Mouse (Mus musculus) kidney, embryonic 16.5 days (tissue): ENCODE measurements around the gene Ccdc136. TPM values are rescaled to one million over a fixed set of nuclear protein-coding genes. Genes with fewer than 3 reads are reported as not detected.
"Not testable (repeated sequence)": the region's sequence is repeated elsewhere in the genome, so short reads cannot be mapped to it uniquely, and the experiment has no call there.

Source experiments
- ATAC-seq: fragments of 200-750 bp; cut with Nextera tagmentation; 2 replicates; pipeline ENCODE4 v1.8.0; 2017; ENCODE audit warnings: moderate TSS enrichment; ENCODE audit not compliant: low FRiP score, low TSS enrichment
- H3K27ac ChIP-seq: fragments of 300-500 bp; sonication (generic); 2 replicates; pipeline ENCODE4 v1.5.1; 2014; ENCODE audit warnings: low read length
- H3K27me3 ChIP-seq: fragments of 300-500 bp; sonication (generic); 2 replicates; pipeline ENCODE4 v1.6.1; 2014; ENCODE audit warnings: low read length, control low read depth, mixed read lengths; ENCODE audit not compliant: insufficient read depth
- H3K36me3 ChIP-seq: fragments of 300-500 bp; sonication (generic); 2 replicates; pipeline ENCODE4 v1.6.1; 2014; ENCODE audit warnings: low read length, control low read depth, mixed read lengths; ENCODE audit not compliant: insufficient read depth
- H3K4me1 ChIP-seq: fragments of 300-500 bp; sonication (generic); 2 replicates; pipeline ENCODE4 v1.6.1; 2014; ENCODE audit warnings: low read length, control low read depth, mixed read lengths; ENCODE audit not compliant: insufficient read depth
- H3K4me2 ChIP-seq: fragments of 300-500 bp; sonication (generic); replicated peaks from 2 replicates; pipeline ENCODE4 v1.6.1; 2014; ENCODE audit warnings: low read depth, low read length
- H3K4me3 ChIP-seq: fragments of 300-500 bp; sonication (generic); 2 replicates; pipeline ENCODE4 v1.5.1; 2014; ENCODE audit warnings: mild to moderate bottlenecking, low read length
- H3K9ac ChIP-seq: fragments of 300-500 bp; sonication (generic); replicated peaks from 2 replicates; pipeline ENCODE4 v1.6.1; 2014; ENCODE audit warnings: low read length
- H3K9me3 ChIP-seq: fragments of 300-500 bp; sonication (generic); 2 replicates; pipeline ENCODE4 v1.6.1; 2016; ENCODE audit warnings: low read length, control low read depth
- whole genome bisulfite sequencing: fragments of 180-500 bp; shearing (Covaris S2); extraction: QIAGEN DNeasy Blood & Tissue Kit; methylation state at CpG from one replicate; pipeline ENCODE4 v1.1.7; 2014; 5-methylcytosine and 5-hydroxymethylcytosine counted together
- polyA plus RNA-seq: library from polyadenylated mRNA; unstranded; fragments of >200 nt; fragmentation: Nextera tagmentation; extraction: Ambion mirVana; gene quantifications from 2 replicates; pipeline ENCODE4 v1.2.1, GENCODE M21; 2015

The Ccdc136 gene
- polyA plus RNA-seq = 20.2 and 23.3 TPM in 2 replicates

DNA sequence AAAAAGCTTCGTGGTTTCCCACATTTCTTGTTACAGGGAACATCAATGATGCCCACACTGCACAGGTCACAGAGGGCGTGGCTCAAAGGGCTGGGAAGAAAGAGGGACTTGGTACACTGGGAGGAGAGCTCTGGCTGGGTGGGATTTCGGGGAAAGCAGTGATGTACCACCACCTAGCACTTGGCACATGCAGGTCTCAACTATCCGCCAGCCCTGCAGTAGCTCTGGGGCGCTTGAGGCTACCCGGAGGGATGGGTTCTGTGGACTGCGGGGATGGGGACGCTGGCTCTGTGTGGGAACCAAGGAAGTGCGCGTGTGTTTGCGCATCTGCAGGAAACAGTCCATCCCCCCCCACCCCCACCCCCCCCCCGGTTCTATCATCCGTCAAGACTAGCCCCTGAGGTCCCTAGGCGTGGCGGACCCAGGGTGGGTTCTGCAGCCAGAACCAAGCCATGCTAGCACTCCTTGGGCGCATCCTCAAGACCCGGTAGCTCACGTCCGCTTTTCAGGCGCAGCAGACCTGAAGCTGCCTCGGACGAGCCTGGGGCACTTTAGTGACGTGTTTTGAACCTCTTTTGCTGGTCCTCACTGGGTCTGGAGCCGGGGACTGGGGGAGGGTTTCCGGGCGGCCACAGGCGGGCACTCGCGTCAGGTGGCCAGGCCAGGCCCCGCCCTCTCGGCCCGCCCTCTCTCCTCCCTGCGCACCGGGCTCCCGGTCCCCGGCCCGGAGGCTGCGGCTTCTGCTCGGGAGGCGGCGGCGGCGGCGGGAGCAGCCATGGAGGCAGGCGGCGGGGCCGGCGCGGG, at the start of gene Ccdc136:
Ccdc136 (plus strand) TSS at position 400 of the 804 bp plus-strand sequence.
- WGBS = under 1% methylated on average over 47 of the region's 49 CpGs
- H3K4me2 ChIP-seq = peak within 1 kb of the TSS; percentile 83
- peak within 1 kb of the TSS; percentile 68 for H3K4me3 ChIP-seq
- no peaks in the 10 kb centered on the region for H3K36me3 ChIP-seq
- peak within 1 kb of the TSS; percentile 75 for H3K9ac ChIP-seq
- ATAC-seq = peak; percentile 93
- peak within 1 kb of the TSS; percentile 58 for H3K27ac ChIP-seq
- peaks cover 13% of the 10 kb centered on the region for H3K4me1 ChIP-seq
- peaks cover 8% of the 10 kb centered on the region; the same call in 1 of the 2 replicates for H3K27me3 ChIP-seq
- no peaks in the 10 kb centered on the region for H3K9me3 ChIP-seq

DNA sequence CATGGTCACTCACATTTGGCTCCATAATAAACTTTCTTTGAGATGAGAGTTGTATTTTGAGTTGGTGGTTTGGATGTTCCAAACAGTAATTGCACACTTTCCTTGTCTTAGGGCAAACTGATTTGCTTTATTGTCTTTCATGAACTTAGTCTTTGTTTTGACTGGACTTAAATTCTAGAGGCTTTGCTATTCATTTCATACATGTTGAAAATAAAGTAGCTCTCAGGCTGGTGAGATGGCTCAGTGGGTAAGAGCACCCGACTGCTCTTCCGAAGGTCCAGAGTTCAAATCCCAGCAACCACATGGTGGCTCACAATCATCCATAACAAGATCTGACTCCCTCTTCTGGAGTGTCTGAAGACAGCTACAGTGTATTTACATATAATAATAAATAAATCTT, 49.6 kb upstream of the Ccdc136 start:
- H3K9me3 ChIP-seq, ATAC-seq, H3K27ac ChIP-seq, H3K9ac ChIP-seq, H3K27me3 ChIP-seq, H3K36me3 ChIP-seq, H3K4me2 ChIP-seq, H3K4me3 ChIP-seq: not testable (repeated sequence)
- WGBS = 94% methylated on average over 2 of the region's 2 CpGs
- peaks cover 17% of the 10 kb centered on the region for H3K4me1 ChIP-seq

DNA sequence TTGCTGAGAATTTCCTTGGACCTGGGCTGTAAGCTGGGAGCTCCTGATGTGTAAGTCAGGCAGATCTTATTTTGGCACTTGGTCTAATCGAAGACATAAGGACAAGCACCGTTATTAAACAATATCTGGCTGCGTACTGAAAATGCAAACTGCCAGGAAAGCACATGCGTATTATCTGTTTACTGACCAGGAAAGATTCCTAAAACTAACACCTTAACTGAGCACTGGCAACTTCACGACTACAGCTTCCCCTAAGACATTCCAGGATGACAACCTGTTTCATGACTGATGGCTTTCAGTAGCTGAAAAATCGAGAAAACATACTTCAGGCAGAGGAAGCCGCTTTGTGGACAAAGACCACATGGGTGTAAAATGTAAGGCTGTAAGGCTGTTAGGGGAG, 48.9 kb upstream of the Ccdc136 start:
- ATAC-seq = no peak

DNA sequence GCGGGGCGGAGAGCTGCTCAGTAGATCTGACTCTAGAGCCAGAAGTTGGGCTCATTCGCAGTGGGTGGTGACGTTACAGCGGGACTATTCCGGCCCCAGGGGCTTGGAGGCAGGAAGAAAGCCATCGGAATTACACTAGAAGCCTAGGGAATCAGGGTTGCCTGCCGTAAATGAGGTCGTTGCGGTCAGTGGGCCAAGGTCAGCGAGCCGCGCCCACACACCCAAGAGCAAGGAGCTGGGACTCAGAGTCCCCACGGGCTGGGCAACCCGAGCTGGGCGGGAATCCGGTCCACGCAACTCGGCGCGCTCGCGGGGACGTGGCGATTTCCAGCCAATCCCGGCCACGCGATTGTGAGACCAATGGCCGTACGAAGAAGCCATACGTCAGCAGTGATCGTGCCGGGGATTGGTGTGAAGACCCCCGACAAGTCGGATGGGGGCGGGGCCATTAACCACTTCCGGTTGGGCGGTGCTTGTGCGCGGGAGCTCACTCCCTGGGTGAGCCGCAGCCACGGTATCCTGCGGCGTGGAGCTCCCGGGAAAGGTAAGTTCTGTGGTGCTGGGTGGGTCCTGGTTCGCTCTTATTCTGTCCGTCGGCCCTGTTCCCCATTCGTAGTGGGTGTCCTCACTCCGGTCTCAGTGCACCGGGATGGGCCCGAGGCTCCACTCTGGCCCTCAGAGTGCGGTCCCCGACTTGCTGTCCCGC, 48.3 kb upstream of the Ccdc136 start, which contains the start of gene Calu:
Calu (plus strand) TSS at position 405 of the 706 bp plus-strand sequence.
- peak within 1 kb of the TSS; percentile 82 for H3K4me2 ChIP-seq

More for the DNA sequence above, 48.9 kb upstream of the Ccdc136 start:
- Histone ChIP-seq H3K4me3 (peak overlapping the region; percentile 66), H3K36me3 (no peaks in the 10 kb centered on the region), H3K27ac (peak overlapping the region; percentile 95), H3K9me3 (no peaks in the 10 kb centered on the region), H3K4me1 (peaks cover 17% of the 10 kb centered on the region), H3K4me2 (peak overlapping the region; percentile 82), H3K27me3 (no peaks in the 10 kb centered on the region), H3K9ac (peak overlapping the region; percentile 83)
- 34% methylated on average over 7 of the region's 7 CpGs for WGBS

DNA sequence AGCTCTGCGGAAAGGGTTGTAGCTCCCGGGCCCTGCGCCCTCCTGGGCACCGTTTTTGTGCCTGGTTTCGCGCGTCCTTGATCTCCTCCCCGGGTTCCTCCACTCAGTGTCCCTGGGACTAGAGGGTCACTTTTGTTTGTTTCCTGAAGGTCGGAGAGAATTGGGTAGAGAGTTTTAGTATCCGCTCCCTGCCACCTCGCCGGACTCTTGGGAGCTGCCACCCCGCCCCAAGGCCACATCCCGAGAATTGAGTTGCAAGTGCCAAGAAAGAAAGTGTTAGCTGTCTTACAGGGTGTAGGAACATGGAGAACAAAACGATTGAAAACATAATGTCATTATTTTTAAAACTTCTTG, 47.8 kb upstream of the Ccdc136 start:
- ATAC-seq = no peak
- no peaks in the 10 kb centered on the region for H3K27me3 ChIP-seq
- H3K36me3 ChIP-seq = no peaks in the 10 kb centered on the region
- peak overlapping the region; percentile 50 for H3K27ac ChIP-seq
- peak overlapping the region; percentile 66 for H3K4me3 ChIP-seq
- H3K9ac ChIP-seq = peak overlapping the region; percentile 83
- peaks cover 18% of the 10 kb centered on the region for H3K4me1 ChIP-seq
- H3K9me3 ChIP-seq = no peaks in the 10 kb centered on the region
- WGBS = 0% methylated on average over 15 of the region's 15 CpGs
- H3K4me2 ChIP-seq = peak overlapping the region; percentile 58

More for the DNA sequence above, 48.3 kb upstream of the Ccdc136 start, which contains the start of gene Calu:
- H3K27me3 ChIP-seq = no peaks in the 10 kb centered on the region
- no peaks in the 10 kb centered on the region for H3K9me3 ChIP-seq
- peak within 1 kb of the TSS; percentile 83 for H3K9ac ChIP-seq
- peak; percentile 99 for ATAC-seq
- H3K36me3 ChIP-seq = no peaks in the 10 kb centered on the region
- H3K4me1 ChIP-seq = peaks cover 17% of the 10 kb centered on the region
- H3K27ac ChIP-seq = peak within 1 kb of the TSS; percentile 95
- H3K4me3 ChIP-seq = peak within 1 kb of the TSS; percentile 66
- WGBS = under 1% methylated on average over 55 of the region's 55 CpGs

DNA sequence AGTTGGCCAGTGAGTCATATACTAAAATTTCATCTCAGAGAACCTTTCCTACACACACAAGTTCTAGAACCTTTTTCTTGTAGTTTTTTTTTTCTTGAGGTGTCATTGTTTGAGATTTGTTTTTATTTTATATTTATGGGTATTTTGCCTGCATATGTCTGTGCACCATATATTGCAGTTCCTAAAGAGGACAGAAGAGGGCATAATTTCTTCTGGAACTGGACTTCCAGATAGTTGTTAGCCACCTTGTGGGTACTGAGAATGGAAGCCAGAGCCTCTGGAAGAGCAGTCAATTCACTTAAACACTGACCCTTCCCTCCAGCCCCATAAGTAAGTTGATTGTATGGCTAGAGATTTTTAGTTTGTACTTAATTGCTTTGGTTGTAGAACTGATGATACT, 44.5 kb upstream of the Ccdc136 start:
- Histone ChIP-seq H3K4me2 (no peak overlapping the region), H3K4me3 (no peak overlapping the region), H3K27ac (no peak overlapping the region), H3K9me3 (no peaks in the 10 kb centered on the region), H3K36me3 (peaks cover 3% of the 10 kb centered on the region), H3K9ac (no peak overlapping the region), H3K27me3 (no peaks in the 10 kb centered on the region), H3K4me1 (peaks cover 21% of the 10 kb centered on the region)
- ATAC-seq = no peak

DNA sequence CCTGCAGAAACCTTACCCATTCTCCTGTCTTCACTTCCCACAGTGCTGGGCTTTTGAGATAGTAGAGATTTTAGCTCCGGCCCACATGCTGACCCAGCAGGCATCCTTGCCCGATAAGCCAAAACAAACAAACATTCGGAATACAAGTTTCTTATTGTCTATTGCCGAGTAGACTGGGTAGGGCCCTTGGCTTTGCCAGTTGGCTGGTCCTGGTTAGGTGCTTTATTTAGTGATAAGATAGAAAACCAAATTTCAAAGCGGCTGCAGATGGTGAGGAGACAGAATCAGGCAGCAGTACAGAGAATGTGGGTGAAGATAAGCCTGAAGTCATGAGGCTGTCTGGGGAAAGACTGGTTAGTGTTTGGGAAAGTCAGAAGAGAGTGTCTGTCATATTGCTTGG, 43.3 kb upstream of the Ccdc136 start:
- H3K27ac ChIP-seq = no peak overlapping the region
- H3K4me1 ChIP-seq = peaks cover 16% of the 10 kb centered on the region
- no peak overlapping the region for H3K4me3 ChIP-seq
- H3K27me3 ChIP-seq = no peaks in the 10 kb centered on the region
- 69% methylated on average over 5 of the region's 5 CpGs for WGBS
- no peak for ATAC-seq
- no peak overlapping the region for H3K9ac ChIP-seq
- no peak overlapping the region for H3K4me2 ChIP-seq
- H3K9me3 ChIP-seq = no peaks in the 10 kb centered on the region
- H3K36me3 ChIP-seq = peaks cover 12% of the 10 kb centered on the region

DNA sequence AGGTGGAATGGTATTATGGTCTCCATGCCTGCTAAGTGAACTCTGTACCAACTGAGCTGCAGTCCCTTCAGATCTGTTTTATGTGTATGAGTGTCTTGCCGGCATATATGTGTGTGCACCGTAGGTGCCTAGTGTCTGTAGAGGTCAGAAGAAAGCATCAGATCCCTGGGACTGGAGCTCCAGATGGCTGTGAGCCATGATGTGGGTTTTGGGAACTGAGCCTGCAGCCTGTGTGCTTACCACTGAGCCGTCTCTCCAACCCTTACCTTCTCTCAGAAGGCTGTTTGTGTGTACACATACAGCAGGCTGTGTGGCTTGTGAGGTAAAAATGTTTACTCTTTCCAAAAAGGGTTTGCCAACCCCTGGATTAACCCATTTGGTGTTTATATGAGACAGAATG, 36.7 kb upstream of the Ccdc136 start:
- H3K9me3 ChIP-seq = no peaks in the 10 kb centered on the region
- peaks cover 32% of the 10 kb centered on the region for H3K36me3 ChIP-seq
- no peak overlapping the region for H3K4me2 ChIP-seq
- no peak overlapping the region for H3K4me3 ChIP-seq
- H3K27me3 ChIP-seq = no peaks in the 10 kb centered on the region
- WGBS = 95% methylated on average over 3 of the region's 3 CpGs
- no peaks in the 10 kb centered on the region for H3K4me1 ChIP-seq
- ATAC-seq = no peak
- H3K9ac ChIP-seq = no peak overlapping the region
- H3K27ac ChIP-seq = no peak overlapping the region

DNA sequence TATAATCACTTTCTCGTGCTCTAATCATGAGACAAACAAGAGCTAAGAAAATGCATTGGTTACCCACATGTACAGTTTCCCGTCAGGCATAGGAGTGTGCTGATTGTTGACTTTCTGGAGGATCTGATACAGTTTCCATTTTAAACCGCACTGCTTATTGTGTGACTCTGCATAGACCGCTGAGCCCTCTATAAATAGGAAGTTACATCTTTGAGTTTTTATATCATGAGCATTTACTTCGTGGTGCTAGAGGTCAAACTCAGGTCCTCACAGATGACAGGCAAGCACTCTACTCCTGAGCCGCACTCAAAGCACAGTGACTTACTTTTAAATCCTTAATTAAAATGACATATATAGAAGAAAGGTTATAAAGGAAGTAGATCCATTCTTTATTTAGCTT, 35.9 kb upstream of the Ccdc136 start:
- Histone ChIP-seq H3K36me3 (peaks cover 34% of the 10 kb centered on the region), H3K9ac (no peak overlapping the region), H3K27me3 (no peaks in the 10 kb centered on the region), H3K4me1 (no peaks in the 10 kb centered on the region), H3K9me3 (no peaks in the 10 kb centered on the region), H3K27ac (no peak overlapping the region), H3K4me3 (no peak overlapping the region), H3K4me2 (no peak overlapping the region)
- no peak for ATAC-seq
- 85% methylated on average over 6 of the region's 6 CpGs for WGBS
